Mouse (Mus musculus): Measurements from ENCODE around the gene Cyth4.
A peak's percentile ranks its signal among the peaks of the same experiment; 100 is the strongest.

The Cyth4 gene

DNA sequence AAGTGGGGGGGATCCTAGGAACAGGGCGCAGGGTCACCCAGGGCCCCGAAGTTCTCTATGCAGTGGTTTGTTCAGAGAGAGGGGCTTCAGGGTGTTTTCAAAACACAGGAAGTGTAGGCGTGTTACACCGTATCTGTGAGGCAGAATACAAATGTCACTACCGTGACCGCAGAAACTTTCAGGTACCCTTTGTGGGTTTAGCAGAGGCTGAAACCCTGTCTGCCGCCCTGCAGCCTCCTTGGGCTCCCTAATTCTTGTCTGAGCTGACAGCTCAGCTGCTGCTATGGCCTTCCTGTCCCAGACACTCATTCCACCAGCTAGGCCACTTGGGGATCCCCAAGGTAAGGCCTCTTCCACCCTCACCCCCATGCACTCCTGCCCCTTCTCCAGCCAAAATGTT, 17.7 kb downstream of the Cyth4 start:
- DNase-seq (ENCODE audit: low read depth, low spot score) = no peak

DNA sequence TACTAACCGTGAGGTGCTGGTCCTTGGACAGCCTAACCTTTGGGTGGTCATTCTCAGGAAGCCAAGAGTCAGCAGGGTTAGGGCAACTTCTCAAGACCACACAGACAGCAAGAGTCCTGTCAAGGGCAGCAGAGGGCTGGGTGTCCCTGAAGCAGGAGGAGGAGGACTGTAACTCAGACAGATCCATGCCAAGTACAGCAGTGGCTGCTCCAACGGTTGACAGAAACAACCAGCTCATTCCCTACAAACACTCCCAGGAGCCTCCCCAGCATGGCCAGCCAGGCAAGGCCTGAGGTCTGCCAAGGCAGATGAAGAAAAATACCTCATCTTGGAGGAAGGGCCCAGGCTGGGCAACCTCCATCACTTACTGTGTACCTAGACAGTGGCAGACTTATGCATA, 20.1 kb downstream of the Cyth4 start:
- DNase-seq (ENCODE audit: low read depth, low spot score) = no peak

DNA sequence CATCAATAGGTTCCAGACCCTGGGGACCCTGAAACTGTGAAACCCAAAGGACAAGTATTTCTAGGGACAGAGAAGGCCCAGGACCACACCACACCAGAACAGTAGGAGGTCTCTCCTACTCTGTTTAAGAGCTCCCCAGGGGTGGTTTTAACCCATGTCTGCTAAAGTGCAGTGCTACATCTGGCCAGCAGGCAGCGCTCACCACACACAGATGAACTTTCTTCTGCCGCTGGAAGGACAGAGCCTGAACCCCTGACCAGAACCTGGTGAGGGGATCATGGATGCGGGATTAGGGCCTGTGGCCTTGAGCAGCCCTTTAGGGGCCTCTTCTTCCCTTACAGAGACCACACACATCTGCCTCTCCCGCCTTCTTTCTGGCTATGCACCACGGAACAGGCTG, 26.6 kb downstream of the Cyth4 start:
- peak; percentile 79 for DNase-seq (ENCODE audit: low read depth, low spot score)

DNA sequence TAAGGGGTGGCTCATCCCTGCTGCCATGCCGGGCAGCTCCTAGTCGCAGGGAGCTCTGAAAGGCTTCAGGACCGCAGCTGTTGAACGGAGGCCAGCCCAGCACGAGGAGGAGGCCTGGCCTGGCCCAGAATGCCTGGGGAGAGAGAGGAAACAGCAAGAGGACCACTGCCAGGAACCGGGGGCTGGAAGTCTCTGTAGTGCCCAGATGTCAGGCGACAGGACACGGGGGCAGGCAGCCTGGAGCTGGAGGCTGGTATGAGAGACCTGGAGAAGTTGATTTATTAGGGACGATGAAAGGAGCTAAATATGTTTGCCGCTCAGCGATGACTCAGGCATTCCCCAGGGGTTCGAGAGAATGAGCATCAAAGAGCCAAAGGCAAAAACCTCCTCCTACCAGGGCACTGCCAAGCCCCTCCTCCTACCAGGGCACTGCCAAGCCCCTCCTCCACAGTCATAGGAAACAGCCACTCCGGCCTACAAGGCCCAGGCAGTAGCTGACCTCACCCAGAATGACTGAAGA, 27.6 kb downstream of the Cyth4 start:
- DNase-seq (ENCODE audit: low read depth, low spot score) = peak; percentile 99

DNA sequence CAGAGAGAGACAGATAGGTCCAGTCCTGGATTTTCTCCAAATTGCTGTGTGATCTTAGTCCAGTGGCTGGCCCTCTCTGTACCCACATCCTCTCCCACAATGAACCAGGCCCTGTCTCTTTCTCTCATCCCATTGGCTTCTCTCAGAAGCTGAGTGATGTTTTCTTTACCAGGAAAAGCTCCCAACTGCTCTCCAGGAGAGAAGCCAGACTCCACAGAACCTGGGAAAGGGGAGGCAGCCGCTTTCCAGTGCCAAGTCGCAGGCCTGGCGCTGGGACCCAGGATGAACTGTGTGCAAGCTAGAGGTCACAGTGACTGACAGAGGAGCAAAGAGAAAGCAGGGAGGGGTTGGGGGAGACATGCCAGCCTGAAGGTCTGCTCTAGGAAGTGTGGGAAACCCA, 28.1 kb downstream of the Cyth4 start:
- no peak for DNase-seq (ENCODE audit: low read depth, low spot score)

DNA sequence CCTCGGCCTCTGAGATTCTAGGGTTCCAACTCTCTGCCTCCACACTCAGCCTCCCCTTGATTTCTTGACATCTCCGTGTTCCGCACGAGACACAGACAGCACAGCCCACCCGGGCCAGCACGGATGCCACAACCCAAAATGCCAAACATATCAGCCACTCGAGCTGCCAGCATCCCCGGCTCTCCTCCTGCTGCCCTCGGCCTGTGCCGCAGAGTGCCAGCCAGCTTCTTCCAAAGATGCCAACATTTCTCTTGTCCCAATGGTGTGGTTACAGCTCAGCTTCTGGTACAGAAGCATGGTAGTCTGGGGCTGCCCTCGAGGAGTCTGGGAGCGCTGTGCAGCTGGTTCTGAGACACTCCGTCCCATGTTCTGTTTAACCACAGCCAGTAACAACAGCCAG, 29.4 kb downstream of the Cyth4 start:
- no peak for DNase-seq (ENCODE audit: low read depth, low spot score)

DNA sequence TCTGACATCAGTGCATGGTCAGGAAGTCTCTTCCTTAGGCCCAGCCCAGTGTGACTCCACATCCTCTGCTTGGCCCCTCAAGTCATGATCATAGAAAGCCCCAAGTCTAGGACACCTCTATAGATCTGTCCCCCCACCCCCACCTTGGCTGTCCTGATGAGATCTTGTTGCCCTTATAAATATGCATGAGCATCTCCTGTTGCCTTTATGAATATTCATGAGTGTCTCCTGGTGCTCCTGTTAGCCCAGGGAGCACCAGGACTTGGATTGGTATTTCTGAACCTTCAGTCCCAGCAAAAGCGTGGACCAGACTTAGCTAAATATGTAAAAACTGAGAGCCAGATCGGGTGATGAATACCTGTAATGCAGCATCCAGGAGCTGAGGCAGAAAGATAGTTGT, 35.5 kb downstream of the Cyth4 start:
- no peak for DNase-seq (ENCODE audit: low read depth, low spot score)

DNA sequence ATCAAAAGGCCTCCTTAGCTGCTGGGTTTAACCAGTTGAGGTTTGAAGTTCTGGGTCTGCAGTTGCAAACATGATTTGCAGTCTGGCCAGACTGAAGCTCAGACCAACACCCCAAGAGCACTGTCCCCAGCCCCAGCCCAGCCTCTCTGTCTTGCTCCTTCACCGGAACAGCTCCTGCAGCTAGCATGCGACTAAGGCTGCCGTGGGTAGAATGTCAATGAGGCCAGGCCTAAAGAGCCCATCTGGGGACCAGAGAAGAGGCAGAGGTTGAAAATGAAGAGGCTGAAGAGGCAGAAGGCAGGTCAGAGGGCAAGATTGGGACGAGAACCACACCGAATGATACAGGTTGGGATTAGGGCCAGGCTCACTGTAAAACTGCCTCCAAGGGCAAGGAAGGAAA, 36.6 kb downstream of the Cyth4 start:
- no peak for DNase-seq (ENCODE audit: low read depth, low spot score)

DNA sequence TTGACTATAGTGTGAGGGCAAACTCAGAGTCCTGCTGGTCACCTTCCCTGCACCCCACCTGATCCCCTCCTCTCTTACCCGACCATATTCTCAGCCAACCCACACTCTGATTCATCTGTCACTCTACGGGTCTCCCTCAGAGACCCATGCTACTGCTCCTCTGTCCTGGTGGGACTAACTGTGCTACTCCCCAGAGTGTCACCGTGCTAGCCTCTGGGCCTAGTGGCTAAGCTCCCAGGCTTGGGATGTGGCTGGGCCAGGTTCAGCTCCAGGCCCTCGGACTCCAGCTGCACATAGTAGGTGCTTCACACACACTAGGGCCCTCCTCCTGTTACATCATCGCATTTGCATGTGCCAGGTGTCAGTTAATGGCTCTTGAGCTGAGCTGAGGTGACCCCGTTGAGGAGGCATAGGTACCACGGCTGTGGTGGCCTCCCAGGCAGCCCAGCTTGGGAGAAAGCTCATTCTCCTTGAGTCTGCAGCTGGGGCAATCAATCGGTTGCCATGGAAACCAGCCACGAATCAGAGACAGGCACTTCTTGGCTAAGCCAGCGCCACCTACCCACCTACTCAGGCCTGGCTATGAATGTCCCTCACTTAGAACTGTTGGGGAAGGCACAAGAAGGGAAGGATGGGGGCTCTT, 37.4 kb downstream of the Cyth4 start:
- peak; percentile 50 for DNase-seq (ENCODE audit: low read depth, low spot score)

DNA sequence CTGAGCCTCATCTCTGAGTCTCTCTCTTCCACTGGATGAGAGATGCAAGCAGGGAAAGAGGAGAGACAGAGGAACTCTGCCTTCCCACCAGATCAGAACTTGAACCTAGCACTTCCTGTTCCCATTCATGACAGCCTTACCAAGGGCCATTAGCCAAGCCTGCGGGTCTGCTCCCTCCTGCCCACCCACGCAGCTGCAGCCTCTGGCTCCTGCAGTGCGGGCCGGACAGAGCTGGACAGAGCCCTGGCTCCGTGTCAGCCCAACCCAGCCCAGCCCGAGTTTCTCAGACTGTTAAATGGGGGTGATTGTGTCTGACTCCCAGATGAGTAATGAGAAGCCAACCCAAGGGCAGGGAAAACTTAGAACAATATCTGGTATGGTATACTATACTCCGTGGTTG, 38.4 kb downstream of the Cyth4 start:
- DNase-seq (ENCODE audit: low read depth, low spot score) = peak; percentile 85

DNA sequence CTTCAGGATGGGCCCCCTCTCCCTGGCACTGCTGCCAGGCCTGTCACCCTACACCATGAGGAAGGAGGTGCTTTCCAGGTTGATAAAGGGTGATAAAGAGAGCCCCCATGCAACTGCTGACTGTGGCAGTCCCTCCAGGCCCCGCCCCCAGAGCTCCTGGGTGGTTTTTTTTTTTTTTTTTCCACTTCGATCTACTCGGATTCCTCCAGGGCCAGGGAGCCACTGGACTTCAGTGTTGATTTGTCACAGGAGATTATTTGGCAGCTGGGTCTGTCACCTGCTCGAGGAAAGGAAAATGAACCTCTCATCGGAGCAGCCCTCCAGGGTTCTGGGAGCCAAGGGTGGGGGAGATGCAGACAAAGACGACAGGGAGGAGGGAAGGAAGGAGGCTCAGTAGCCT, 46.8 kb downstream of the Cyth4 start:
- no peak for DNase-seq (ENCODE audit: low read depth, low spot score)

DNA sequence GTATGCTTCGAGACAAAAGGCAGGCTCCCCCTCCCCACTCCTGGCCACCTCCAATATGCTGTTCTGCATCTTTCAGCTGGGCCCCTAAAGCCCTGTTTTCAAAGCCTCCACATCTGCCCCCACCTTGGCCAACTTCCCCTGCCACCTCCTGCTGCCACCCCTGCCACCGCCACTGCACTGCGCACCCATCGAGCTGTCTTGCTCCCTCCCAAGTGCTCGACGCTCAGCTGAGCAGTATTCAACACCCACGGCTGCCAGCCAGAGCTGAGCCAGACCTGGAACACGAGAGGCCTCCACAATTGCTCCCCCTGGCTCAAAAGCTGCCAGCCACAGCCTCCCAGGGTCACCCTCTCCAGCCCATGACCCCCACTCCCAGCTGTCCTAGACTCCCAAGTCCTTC, 47.8 kb downstream of the Cyth4 start:
- no peak for DNase-seq (ENCODE audit: low read depth, low spot score)

DNA sequence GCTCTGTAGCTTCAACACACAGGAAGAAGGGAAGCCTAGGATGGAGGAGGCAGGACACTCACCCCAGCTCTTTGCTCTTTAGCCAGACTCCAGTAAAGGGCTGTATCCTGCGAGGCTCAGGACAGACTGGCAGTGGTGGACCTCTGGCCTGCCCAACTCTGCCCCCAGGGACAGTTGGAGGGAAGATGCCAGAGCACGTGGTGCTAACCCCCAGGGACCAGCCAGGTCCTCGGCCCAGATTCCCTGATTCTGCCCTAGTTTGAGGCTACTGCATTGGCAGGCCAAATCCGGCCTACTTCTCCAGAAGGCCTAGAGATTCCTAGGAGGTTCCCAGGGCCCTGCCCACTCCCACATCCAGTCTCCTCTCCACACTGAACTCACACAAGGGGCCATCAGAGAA, 50.9 kb downstream of the Cyth4 start:
- DNase-seq (ENCODE audit: low read depth, low spot score) = no peak

DNA sequence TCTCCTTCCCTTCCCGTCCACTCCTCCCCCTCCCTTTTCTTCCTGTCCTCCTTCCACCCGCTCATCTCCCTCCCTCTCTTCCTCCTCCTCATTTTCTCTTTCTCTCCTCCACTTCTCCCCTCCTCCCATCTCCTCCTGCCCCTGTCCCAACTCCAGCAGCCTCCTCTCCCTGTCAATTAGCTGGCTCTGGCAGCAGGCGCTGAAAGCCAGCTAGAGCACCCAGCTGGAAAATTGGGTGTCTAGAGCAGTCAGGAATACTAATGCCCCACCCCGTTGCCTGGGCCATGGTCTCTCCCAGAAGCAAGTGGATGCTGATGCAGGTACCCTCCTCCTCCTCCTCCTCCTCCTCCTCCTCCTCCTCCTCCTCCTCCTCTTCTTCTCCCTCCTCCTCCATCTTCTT, 54.3 kb downstream of the Cyth4 start:
- DNase-seq (ENCODE audit: low read depth, low spot score) = no peak

DNA sequence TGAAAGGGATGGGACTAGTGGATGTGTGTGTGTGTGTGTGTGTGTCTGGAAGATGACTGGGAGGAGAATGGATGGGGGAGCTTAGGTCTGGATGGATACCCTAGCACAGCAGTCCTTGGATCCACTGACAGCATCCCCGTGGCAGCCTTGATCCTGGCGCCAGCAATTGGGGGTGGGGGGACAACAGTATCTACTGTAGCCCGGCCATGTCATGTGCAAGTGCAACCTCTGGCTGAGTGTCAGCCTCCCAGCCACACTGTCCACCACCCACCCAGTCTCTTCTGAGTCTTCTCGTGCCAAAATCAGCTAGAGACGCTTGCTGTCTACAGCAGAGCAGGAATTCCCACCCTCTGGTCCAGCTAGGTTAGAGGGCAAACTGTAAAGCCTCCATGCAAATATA, 67.4 kb downstream of the Cyth4 start:
- no peak for DNase-seq (ENCODE audit: low read depth, low spot score)

DNA sequence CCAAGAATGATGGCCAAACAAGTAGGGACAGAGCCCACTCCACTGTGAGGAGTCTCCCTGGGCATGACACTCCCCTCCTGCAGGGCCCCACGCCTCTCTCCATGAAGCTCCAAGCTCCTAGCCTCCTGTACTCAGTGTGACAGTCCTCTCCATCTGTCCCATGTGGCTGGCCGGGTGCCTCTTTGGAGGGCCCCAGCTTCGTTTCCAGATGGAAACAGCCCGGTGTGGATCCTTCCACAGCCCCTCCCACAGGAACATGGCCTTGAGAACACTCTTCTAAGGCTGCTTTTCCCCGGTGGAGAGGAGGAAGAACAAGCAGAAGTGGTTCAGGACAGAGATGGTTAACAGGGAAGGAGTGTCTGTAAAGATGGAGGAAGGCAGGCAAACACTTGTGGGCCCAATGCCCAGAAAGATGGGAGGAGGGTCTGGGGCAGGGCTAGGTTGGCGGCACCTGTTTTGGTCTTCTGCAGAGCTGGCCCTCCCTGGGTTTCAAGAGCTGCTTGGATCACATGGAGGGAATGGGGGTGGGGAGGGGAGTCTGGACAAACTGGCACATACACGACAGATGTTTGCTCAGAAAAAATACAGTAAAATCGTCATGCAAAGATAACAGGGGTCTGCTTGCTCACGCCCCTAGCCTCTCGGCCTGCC, 72.5 kb downstream of the Cyth4 start:
- no peak for DNase-seq (ENCODE audit: low read depth, low spot score)

DNA sequence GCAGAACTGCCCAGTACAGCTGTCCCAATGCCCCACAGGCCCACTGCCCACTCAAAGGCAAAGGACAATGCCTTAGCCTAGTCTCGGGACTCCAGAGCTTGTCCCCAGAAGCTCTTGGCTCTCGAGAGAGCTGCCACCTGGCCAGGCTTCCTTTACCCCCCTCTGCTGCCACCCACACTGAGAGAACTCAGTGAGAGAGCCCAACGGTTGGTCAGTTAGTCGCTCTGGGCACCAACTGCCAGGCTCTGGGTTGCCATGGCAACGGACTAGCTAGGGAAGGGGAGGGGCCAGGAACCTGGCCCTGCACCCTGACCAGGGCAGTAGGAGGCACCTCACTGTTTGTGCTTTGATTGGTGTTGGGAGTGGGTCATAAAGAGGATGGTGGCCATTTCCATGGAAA, 73.5 kb downstream of the Cyth4 start:
- no peak for DNase-seq (ENCODE audit: low read depth, low spot score)
